Mouse (Mus musculus): Measurements from ENCODE around the gene Gpr82. TPM values are rescaled to one million over a fixed set of nuclear protein-coding genes. Genes with fewer than 3 reads are reported as not detected.

Gene Gpr82
- not detected for polyA plus RNA-seq (2014; fragmentation: Illumina TruSeq; extraction: RNeasy Lipid Tissue Mini Kit (QIAGEN cat#74804); ENCODE audit: low read depth, low replicate concordance)

DNA sequence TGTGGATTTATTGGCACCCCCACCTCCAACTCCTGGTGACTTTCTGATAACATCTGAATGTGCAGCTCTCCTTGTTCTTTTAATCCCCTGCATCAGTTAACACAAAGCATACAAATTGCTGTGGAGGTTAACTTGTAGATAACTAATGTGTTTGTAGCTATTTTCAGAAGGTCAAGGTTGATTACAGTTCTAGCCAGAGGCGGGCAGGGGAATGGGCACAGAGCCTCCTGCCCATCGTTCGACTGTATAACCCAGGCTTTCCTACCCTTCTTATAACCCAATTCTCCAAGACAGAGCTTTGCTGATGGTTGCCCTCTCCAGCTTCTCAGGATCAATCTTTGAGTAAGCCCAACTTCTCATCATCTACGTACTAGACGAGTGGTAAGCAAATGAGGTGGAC is at the start of gene Gpr82:
TSS of gene Gpr82 (plus strand) at position 301 of the 400 bp plus-strand sequence.

DNA sequence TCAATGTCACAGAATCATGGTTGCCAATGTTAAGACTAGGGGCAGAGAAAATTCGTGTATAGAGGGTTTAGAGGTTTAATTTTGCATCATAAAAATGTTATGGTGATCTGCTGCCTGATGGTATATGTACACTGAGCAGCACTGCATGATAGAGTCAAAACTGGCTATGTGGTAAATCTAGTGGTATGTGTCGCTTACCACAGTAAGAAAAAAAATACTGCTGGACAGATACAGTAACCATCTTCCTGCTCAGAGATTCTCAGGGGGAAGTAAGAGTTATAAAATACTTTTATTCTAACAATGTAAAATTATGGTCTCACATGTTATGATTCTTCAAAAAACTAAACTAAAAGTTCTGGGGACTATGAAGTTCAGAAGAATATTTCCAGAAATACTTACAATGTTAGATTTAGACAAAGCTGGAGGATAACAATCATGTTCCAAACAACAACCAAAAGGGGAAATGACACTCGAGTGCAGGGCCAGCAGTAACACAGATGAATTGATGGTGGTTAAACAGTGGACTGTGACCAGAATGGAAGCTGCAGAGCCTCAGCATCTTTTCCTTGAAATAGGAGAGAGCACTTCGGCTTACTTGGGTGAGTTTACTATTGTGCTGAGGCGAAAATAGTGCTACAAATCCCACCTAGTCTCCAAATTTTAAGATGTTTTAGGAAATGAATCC is 29.4 kb upstream of the Gpr82 start, which contains the start of gene Gpr34:
TSS of gene Gpr34 (plus strand) at position 491 of the 685 bp plus-strand sequence.

Other genes with a start within 250 kb of the Gpr82 start
- gene Nyx, start 195.3 kb upstream of the Gpr82 start, polyA plus RNA-seq (2014; fragmentation: Illumina TruSeq; extraction: RNeasy Lipid Tissue Mini Kit (QIAGEN cat#74804); ENCODE audit: low read depth, low replicate concordance), result not detected
- 0.48 TPM for gene Gpr34, start 29.3 kb upstream of the Gpr82 start, polyA plus RNA-seq (2014; fragmentation: Illumina TruSeq; extraction: RNeasy Lipid Tissue Mini Kit (QIAGEN cat#74804); ENCODE audit: low read depth, low replicate concordance)
- 15.4 TPM for gene Cask, start 190.0 kb downstream of the Gpr82 start, polyA plus RNA-seq (2014; fragmentation: Illumina TruSeq; extraction: RNeasy Lipid Tissue Mini Kit (QIAGEN cat#74804); ENCODE audit: low read depth, low replicate concordance)